Mouse (Mus musculus) small intestine, adult 2 months (tissue): Measurements from ENCODE around the gene Gsdma2. TPM values are rescaled to one million over a fixed set of nuclear protein-coding genes. Genes with fewer than 3 reads are reported as not detected.

Experiments
- H3K27ac ChIP-seq: fragments of 200-500 bp; 2 replicates; pipeline ENCODE4 v1.5.1; 2012; ENCODE audit warnings: low read depth, low read length, control low read depth, inconsistent platforms; ENCODE audit not compliant: insufficient read depth
- H3K27me3 ChIP-seq: fragments of 200-500 bp; 2 replicates; pipeline ENCODE4 v1.6.1; 2012; ENCODE audit warnings: mild to moderate bottlenecking, moderate library complexity, low read length, inconsistent platforms; ENCODE audit not compliant: control insufficient read depth, insufficient read depth
- H3K36me3 ChIP-seq: fragments of 200-500 bp; 2 replicates; pipeline ENCODE4 v1.6.1; 2012; ENCODE audit warnings: mild to moderate bottlenecking, low read length, control low read depth, inconsistent platforms; ENCODE audit not compliant: control insufficient read depth, insufficient read depth
- H3K4me1 ChIP-seq: fragments of 200-500 bp; 2 replicates; pipeline ENCODE4 v1.6.1; 2012; ENCODE audit warnings: low read length, inconsistent platforms, mixed read lengths; ENCODE audit not compliant: control insufficient read depth, insufficient read depth, insufficient read length
- H3K4me3 ChIP-seq: fragments of 200-500 bp; 2 replicates; pipeline ENCODE4 v1.5.1; 2012; ENCODE audit warnings: low read depth, mild to moderate bottlenecking, control low read depth, inconsistent platforms, low read length, moderate library complexity
- CTCF ChIP-seq: fragments of 200-500 bp; IDR thresholded peaks from 2 replicates; pipeline ENCODE4 v1.5.1; 2012; ENCODE audit warnings: low read depth, mild to moderate bottlenecking, control low read depth, inconsistent platforms, low read length, moderate library complexity, mixed read lengths; ENCODE audit not compliant: insufficient replicate concordance, insufficient read length; ENCODE audit errors: extremely low read depth
- POLR2A ChIP-seq: fragments of 200-500 bp; IDR thresholded peaks from 2 replicates; pipeline ENCODE4 v1.6.1; 2012; ENCODE audit warnings: low read depth, mild to moderate bottlenecking, control low read depth, inconsistent platforms, low read length, moderate library complexity
- WGBS: fragments of 180-500 bp; shearing (Covaris S2); methylation state at CpG from one replicate; pipeline ENCODE4 v1.1.7; 2018; 5-methylcytosine and 5-hydroxymethylcytosine counted together
- polyA plus RNA-seq: library from polyadenylated mRNA; depleted of rRNA; stranded (reverse); fragments of >200 nt; gene quantifications from 2 replicates; pipeline ENCODE4 v1.2.3, GENCODE M21; 2012; rRNA removed

Gsdma2 gene
- polyA plus RNA-seq, 1 experiment = 0.49 TPM

- 69% methylated on average over 10 of the region's 10 CpGs for WGBS
- Histone ChIP-seq H3K4me1 (no peaks in the 10 kb centered on the region; the same call in 1 of the 2 replicates), H3K4me3 (no peak within 1 kb of the TSS), H3K36me3 (peaks cover 19% of the 10 kb centered on the region), H3K27ac (no peak within 1 kb of the TSS), H3K27me3 (no peaks in the 10 kb centered on the region)
- TF ChIP-seq CTCF = no peak
- TF ChIP-seq POLR2A = no peak
Measured at GRCm38 (mm10) chr11:98701213-98701670, 54.7 kb downstream of the Gsdma2 start, which contains the start of gene Csf3. Csf3 (plus strand) TSS chr11:98701263.

GRCm38 (mm10) chr11:98702323-98702722, 55.8 kb downstream of the Gsdma2 start:
- no peak overlapping the region for H3K27ac ChIP-seq
- H3K27me3 ChIP-seq = no peaks in the 10 kb centered on the region
- H3K4me3 ChIP-seq = no peak overlapping the region
- TF ChIP-seq POLR2A (no peak), CTCF (no peak)
- no peaks in the 10 kb centered on the region; the same call in 1 of the 2 replicates for H3K4me1 ChIP-seq
- peaks cover 25% of the 10 kb centered on the region for H3K36me3 ChIP-seq
- 67% methylated on average over 5 of the region's 5 CpGs for WGBS

- Histone ChIP-seq H3K27ac (no peak overlapping the region), H3K4me3 (no peak overlapping the region), H3K27me3 (no peaks in the 10 kb centered on the region), H3K4me1 (peaks cover 18% of the 10 kb centered on the region), H3K36me3 (peaks cover 25% of the 10 kb centered on the region)
- 92% methylated on average over 10 of the region's 10 CpGs for WGBS
- no peak for TF ChIP-seq CTCF
Measured at GRCm38 (mm10) chr11:98705021-98705420, 58.5 kb downstream of the Gsdma2 start.

Other genes with a start within 250 kb of the Gsdma2 start
- gene Pgap3, start 246.3 kb upstream of the Gsdma2 start, polyA plus RNA-seq = 26.0 and 52.1 TPM in 2 replicates
- gene Erbb2, start 234.3 kb upstream of the Gsdma2 start, polyA plus RNA-seq = 40.2 and 105 TPM in 2 replicates
- 17.2 and 37.7 TPM in 2 replicates for gene Mien1, start 207.8 kb upstream of the Gsdma2 start, polyA plus RNA-seq
- 33.0 and 137 TPM in 2 replicates for gene Grb7, start 200.4 kb upstream of the Gsdma2 start, polyA plus RNA-seq
- gene Ikzf3, start 100.7 kb upstream of the Gsdma2 start, polyA plus RNA-seq = 6.6 and 9.7 TPM in 2 replicates
- not detected in 2 replicates for gene Zpbp2, start 95.7 kb upstream of the Gsdma2 start, polyA plus RNA-seq
- 46.3 and 105 TPM in 2 replicates for gene Ormdl3, start 59.4 kb upstream of the Gsdma2 start, polyA plus RNA-seq
- gene Lrrc3c, start 48.5 kb upstream of the Gsdma2 start, polyA plus RNA-seq = not detected in 2 replicates
- gene Gm12355, start 21.1 kb upstream of the Gsdma2 start, polyA plus RNA-seq = not detected in 2 replicates
- not detected in 2 replicates for gene Gsdma3, start 20.4 kb upstream of the Gsdma2 start, polyA plus RNA-seq
- gene Gsdma, start 17.6 kb downstream of the Gsdma2 start, polyA plus RNA-seq = 0.25 and 0.41 TPM in 2 replicates
- gene Psmd3, start 35.8 kb downstream of the Gsdma2 start, polyA plus RNA-seq = 86.4 and 139 TPM in 2 replicates
- gene Csf3, start 54.5 kb downstream of the Gsdma2 start, polyA plus RNA-seq = 0.10 TPM in 1 of 2 replicates, not detected in the other
- 23.8 and 49.5 TPM in 2 replicates for gene Med24, start 82.7 kb downstream of the Gsdma2 start, polyA plus RNA-seq
- gene Thra, start 93.9 kb downstream of the Gsdma2 start, polyA plus RNA-seq = 46.5 and 128 TPM in 2 replicates
- gene Nr1d1, start 128.6 kb downstream of the Gsdma2 start, polyA plus RNA-seq = 59.8 and 206 TPM in 2 replicates
- 19.8 and 38.5 TPM in 2 replicates for gene Msl1, start 148.8 kb downstream of the Gsdma2 start, polyA plus RNA-seq
- 11.7 and 22.0 TPM in 2 replicates for gene Casc3, start 158.1 kb downstream of the Gsdma2 start, polyA plus RNA-seq
- 11.4 and 47.6 TPM in 2 replicates for gene Rapgefl1, start 190.0 kb downstream of the Gsdma2 start, polyA plus RNA-seq
- 11.4 and 27.3 TPM in 2 replicates for gene Wipf2, start 216.9 kb downstream of the Gsdma2 start, polyA plus RNA-seq